Mouse (Mus musculus) urinary bladder, postnatal 36 days (tissue): Measurements from ENCODE around the gene Cpn1.

Source experiments
- DNase-seq, 2 experiments: peaks; one replicate each; pipeline ENCODE4 v3.0.0; 2022; ENCODE audit warnings: low spot score in 2 of 2, mixed read lengths in 1 of 2

Gene Cpn1

GRCm38 (mm10) chr19:43986069-43986794 is at the start of gene Cpn1:
TSS of gene Cpn1 (minus strand) at chr19:43986556.
- no peak for DNase-seq

GRCm38 (mm10) chr19:44033396-44033795 is 47.0 kb upstream of the Cpn1 start:
- no peak for DNase-seq

- no peak for DNase-seq
Observed at GRCm38 (mm10) chr19:44032046-44032744, 45.8 kb upstream of the Cpn1 start.

- DNase-seq: no peak
Observed at GRCm38 (mm10) chr19:44030024-44030423, 43.7 kb upstream of the Cpn1 start.

- no peak for DNase-seq
Observed at GRCm38 (mm10) chr19:44028972-44029371, 42.6 kb upstream of the Cpn1 start, which contains the start of gene Cyp2c23. TSS of gene Cyp2c23 (minus strand) at chr19:44029208.

GRCm38 (mm10) chr19:44026956-44027530 is 40.7 kb upstream of the Cpn1 start:
- no peak for DNase-seq

- DNase-seq: no peak
Observed at GRCm38 (mm10) chr19:44024921-44025585, 38.7 kb upstream of the Cpn1 start.

- no peak for DNase-seq
Observed at GRCm38 (mm10) chr19:44023066-44023465, 36.7 kb upstream of the Cpn1 start.

- DNase-seq: peak; percentile 60 to 76
Observed at GRCm38 (mm10) chr19:44021502-44021901, 35.1 kb upstream of the Cpn1 start.

GRCm38 (mm10) chr19:44019739-44020138 is 33.4 kb upstream of the Cpn1 start:
- no peak for DNase-seq

- DNase-seq: no peak
Observed at GRCm38 (mm10) chr19:44013862-44014261, 27.5 kb upstream of the Cpn1 start.

GRCm38 (mm10) chr19:44008784-44009183 is 22.4 kb upstream of the Cpn1 start:
- peak; percentile 6 to 9 for DNase-seq

- no peak for DNase-seq
Observed at GRCm38 (mm10) chr19:44007186-44007585, 20.8 kb upstream of the Cpn1 start.

GRCm38 (mm10) chr19:44005025-44005424 is 18.7 kb upstream of the Cpn1 start:
- DNase-seq: no peak

GRCm38 (mm10) chr19:44004261-44004660 is 17.9 kb upstream of the Cpn1 start:
- DNase-seq: no peak

GRCm38 (mm10) chr19:44000720-44001119 is 14.4 kb upstream of the Cpn1 start:
- DNase-seq: no peak

GRCm38 (mm10) chr19:44000061-44000460 is 13.7 kb upstream of the Cpn1 start:
- no peak for DNase-seq

GRCm38 (mm10) chr19:43998802-43999527 is 12.6 kb upstream of the Cpn1 start:
- no peak for DNase-seq

GRCm38 (mm10) chr19:43998101-43998500 is 11.7 kb upstream of the Cpn1 start:
- no peak for DNase-seq

GRCm38 (mm10) chr19:43995427-43995826 is 9.1 kb upstream of the Cpn1 start:
- DNase-seq: no peak

GRCm38 (mm10) chr19:43992464-43992863 is 6.1 kb upstream of the Cpn1 start:
- DNase-seq: no peak

- no peak for DNase-seq
Observed at GRCm38 (mm10) chr19:43990362-43990761, 4.0 kb upstream of the Cpn1 start.
